Mouse (Mus musculus) limb, embryonic 14.5 days (tissue): ENCODE results near the gene Kcne1. TPM values are rescaled to one million over a fixed set of nuclear protein-coding genes. Genes with fewer than 3 reads are reported as not detected.

ENCODE experiments used
- ATAC-seq: fragments of 200-750 bp; cut with Nextera tagmentation; 2 replicates; pipeline ENCODE4 v1.8.0; 2017; ENCODE audit warnings: low read depth, moderate number of reproducible peaks, moderate TSS enrichment; ENCODE audit not compliant: low FRiP score
- DNase-seq: peaks from one replicate; pipeline ENCODE4 v3.0.0-alpha.2; 2015; ENCODE audit warnings: low spot score
- H3K27ac ChIP-seq: fragments of 300-500 bp; sonication (generic); replicated peaks from 2 replicates; pipeline ENCODE4 v1.5.1; 2014; ENCODE audit warnings: low read depth, mild to moderate bottlenecking, low read length, moderate library complexity, mixed read lengths
- H3K27me3 ChIP-seq: fragments of 300-500 bp; sonication (generic); 2 replicates; pipeline ENCODE4 v1.6.1; 2014; ENCODE audit warnings: low read length, mixed read lengths; ENCODE audit not compliant: control insufficient read depth, insufficient read depth
- H3K36me3 ChIP-seq: fragments of 300-500 bp; sonication (generic); 2 replicates; pipeline ENCODE4 v1.6.1; 2014; ENCODE audit warnings: mild to moderate bottlenecking, low read length, moderate library complexity, mixed read lengths; ENCODE audit not compliant: control insufficient read depth, insufficient read depth
- H3K4me1 ChIP-seq: fragments of 300-500 bp; sonication (generic); 2 replicates; pipeline ENCODE4 v1.6.1; 2014; ENCODE audit warnings: antibody characterized with exemption, low read length, mixed read lengths; ENCODE audit not compliant: control insufficient read depth, insufficient read depth
- H3K4me2 ChIP-seq: fragments of 300-500 bp; sonication (generic); replicated peaks from 2 replicates; pipeline ENCODE4 v1.6.1; 2014; ENCODE audit warnings: low read depth, mild to moderate bottlenecking, low read length, moderate library complexity; ENCODE audit not compliant: severe bottlenecking
- H3K4me3 ChIP-seq: fragments of 300-500 bp; sonication (generic); replicated peaks from 2 replicates; pipeline ENCODE4 v1.5.1; 2014; ENCODE audit warnings: low read length
- H3K9ac ChIP-seq: fragments of 300-500 bp; sonication (generic); 2 replicates; pipeline ENCODE4 v1.6.1; 2014; ENCODE audit warnings: mild to moderate bottlenecking, low read depth, low read length, moderate library complexity; ENCODE audit not compliant: severe bottlenecking
- H3K9me3 ChIP-seq: fragments of 300-500 bp; sonication (generic); 2 replicates; pipeline ENCODE4 v1.6.1; 2016; ENCODE audit warnings: low read length; ENCODE audit not compliant: control insufficient read depth
- POLR2A ChIP-seq: fragments of 200-500 bp; IDR thresholded peaks from 2 replicates; pipeline ENCODE4 v1.8.0; 2012; ENCODE audit warnings: inconsistent platforms, mild to moderate bottlenecking, moderate library complexity, borderline replicate concordance; ENCODE audit not compliant: insufficient read depth, insufficient read length; ENCODE audit errors: extremely low read depth
- WGBS: fragments of 180-500 bp; shearing (Covaris S2); extraction: QIAGEN DNeasy Blood & Tissue Kit; methylation state at CpG from one replicate; pipeline ENCODE4 v1.1.7; 2014; 5-methylcytosine and 5-hydroxymethylcytosine counted together
- polyA plus RNA-seq, 2 experiments: library from polyadenylated mRNA; depleted of rRNA in 1 of 2; stranded (reverse) in 1 of 2; unstranded in 1 of 2; fragments of >200 nt; fragmentation: Nextera tagmentation in 1 of 2; extraction: Ambion mirVana in 1 of 2; gene quantifications; 2 replicates each; pipeline versions ENCODE4 v1.2.1 to v1.2.3; 2012 to 2014

The Kcne1 gene
- polyA plus RNA-seq, 2 experiments: 0.08 TPM; not detected in 1

- 0 out of 2 replicates have a peak overlapping the region, but pooled peaks have one; percentile 1 for H3K27ac ChIP-seq
- WGBS: 45% methylated on average over 10 of the region's 10 CpGs
- peaks cover 7% of the 10 kb centered on the region for H3K36me3 ChIP-seq
- no peaks in the 10 kb centered on the region for H3K9me3 ChIP-seq
- no peak overlapping the region for H3K9ac ChIP-seq
- H3K4me3 ChIP-seq: no peak overlapping the region
- DNase-seq (no peak), ATAC-seq (no peak)
- peaks cover 54% of the 10 kb centered on the region for H3K4me1 ChIP-seq
- no peak overlapping the region for H3K4me2 ChIP-seq
- no peak for TF ChIP-seq POLR2A
- no peaks in the 10 kb centered on the region for H3K27me3 ChIP-seq
Observed at GRCm38 (mm10) chr16:92401206-92401605, 41.9 kb upstream of the Kcne1 start.

GRCm38 (mm10) chr16:92399490-92400458 lies 40.5 kb upstream of the Kcne1 start:
- DNase-seq (peak; percentile 92), ATAC-seq (peak; percentile 77)
- Histone ChIP-seq H3K4me2 (peak overlapping the region; percentile 79), H3K27me3 (no peaks in the 10 kb centered on the region), H3K4me3 (peak overlapping the region; percentile 37), H3K9me3 (no peaks in the 10 kb centered on the region), H3K27ac (peak overlapping the region; percentile 81), H3K4me1 (peaks cover 54% of the 10 kb centered on the region), H3K9ac (peak overlapping the region; percentile 49), H3K36me3 (peaks cover 19% of the 10 kb centered on the region)
- 0 out of 2 replicates have a peak, but pooled peaks have one; percentile 14 for TF ChIP-seq POLR2A
- WGBS: under 1% methylated on average over 37 of the region's 37 CpGs

GRCm38 (mm10) chr16:92398574-92399118 lies 39.4 kb upstream of the Kcne1 start:
- Histone ChIP-seq H3K9ac (no peak overlapping the region), H3K4me3 (peak overlapping the region; percentile 37), H3K27me3 (no peaks in the 10 kb centered on the region), H3K4me1 (peaks cover 54% of the 10 kb centered on the region), H3K36me3 (peaks cover 28% of the 10 kb centered on the region), H3K27ac (peak overlapping the region; percentile 52; the same call in 1 of the 2 replicates), H3K4me2 (peak overlapping the region; percentile 79), H3K9me3 (no peaks in the 10 kb centered on the region)
- WGBS: 69% methylated on average over 6 of the region's 6 CpGs
- no peak for ATAC-seq
- TF ChIP-seq POLR2A: no peak
- DNase-seq: no peak

GRCm38 (mm10) chr16:92397745-92398573 lies 38.7 kb upstream of the Kcne1 start:
- Histone ChIP-seq H3K27ac (peak overlapping the region; percentile 52), H3K36me3 (peaks cover 35% of the 10 kb centered on the region), H3K27me3 (no peaks in the 10 kb centered on the region), H3K4me2 (peak overlapping the region; percentile 79; the same call in 1 of the 2 replicates), H3K4me1 (peaks cover 50% of the 10 kb centered on the region), H3K9ac (no peak overlapping the region), H3K9me3 (no peaks in the 10 kb centered on the region), H3K4me3 (no peak overlapping the region)
- 60% methylated on average over 10 of the region's 10 CpGs for WGBS
- no peak for TF ChIP-seq POLR2A
- no peak for ATAC-seq
- peak; percentile 58 for DNase-seq

- TF ChIP-seq POLR2A: no peak
- Histone ChIP-seq H3K4me2 (no peak overlapping the region), H3K4me3 (no peak overlapping the region), H3K27me3 (no peaks in the 10 kb centered on the region), H3K9me3 (no peaks in the 10 kb centered on the region), H3K9ac (no peak overlapping the region), H3K4me1 (peaks cover 10% of the 10 kb centered on the region), H3K27ac (no peak overlapping the region), H3K36me3 (peaks cover 42% of the 10 kb centered on the region)
- 96% methylated on average over 3 of the region's 3 CpGs for WGBS
- DNase-seq: no peak
- ATAC-seq: no peak
Observed at GRCm38 (mm10) chr16:92393732-92394131, 34.5 kb upstream of the Kcne1 start.
